Mouse (Mus musculus) left cerebral cortex, postnatal 4 days (tissue): ENCODE measurements around the gene Slc8a2. TPM values are rescaled to one million over a fixed set of nuclear protein-coding genes. Genes with fewer than 3 reads are reported as not detected.

Experiments
- DNase-seq: peaks from one replicate; pipeline ENCODE4 v3.0.0-alpha.2; 2022
- intact Hi-C: fragments of 180-260 bp; cut with DNase I; formaldehyde crosslinking; loops from one replicate; pipeline ENCODE4 v1.15.1; 2025
- total RNA-seq, 2 experiments: library from RNA; stranded (reverse); gene quantifications; 2 replicates each; pipeline ENCODE4 v1.2.3; 2021

The Slc8a2 gene
- total RNA-seq, 2 experiments from 2014 or later = 106 to 117 TPM

DNA sequence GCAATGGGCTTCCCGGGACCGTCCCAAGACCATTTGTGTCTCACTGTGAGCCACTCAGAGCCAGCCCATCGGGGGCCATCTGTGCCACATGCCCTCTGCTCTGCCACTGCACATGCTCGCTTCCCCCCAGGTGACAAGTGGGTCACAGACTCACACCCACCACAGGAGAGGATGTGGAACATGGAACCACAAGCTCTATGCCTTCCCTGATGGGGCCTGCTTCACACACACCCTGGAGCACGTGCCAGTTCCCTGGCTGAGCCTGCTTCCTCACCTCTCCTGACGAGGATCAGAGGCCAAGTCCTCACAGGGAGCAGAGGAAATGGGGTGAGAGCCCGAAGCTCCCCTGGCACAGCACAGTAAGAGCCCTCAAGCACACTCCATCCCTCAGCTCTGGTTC, 77.5 kb downstream of the Slc8a2 start:
- no peak for DNase-seq
- intact Hi-C loops = no loop called here

DNA sequence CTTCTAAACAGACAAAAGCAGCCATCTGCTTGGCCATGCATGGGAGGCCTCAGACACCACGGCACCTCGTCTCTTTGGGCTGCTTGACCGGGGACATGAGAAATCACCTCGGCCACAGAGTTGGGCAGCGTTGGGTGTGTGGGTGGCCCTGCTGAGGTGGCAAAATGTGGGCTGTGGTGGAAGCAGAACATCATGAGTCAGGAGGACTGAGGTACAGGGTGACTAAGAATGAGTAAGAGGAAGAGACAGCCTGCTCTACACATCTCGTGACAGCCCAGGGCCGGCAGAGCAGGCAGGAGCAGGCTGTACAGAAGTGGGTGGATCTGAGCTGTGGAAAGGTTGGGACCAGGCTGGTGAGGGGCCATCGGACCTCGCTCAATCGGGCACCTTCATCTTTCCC, 77.9 kb downstream of the Slc8a2 start:
- intact Hi-C loops = no loop called here
- DNase-seq = no peak

DNA sequence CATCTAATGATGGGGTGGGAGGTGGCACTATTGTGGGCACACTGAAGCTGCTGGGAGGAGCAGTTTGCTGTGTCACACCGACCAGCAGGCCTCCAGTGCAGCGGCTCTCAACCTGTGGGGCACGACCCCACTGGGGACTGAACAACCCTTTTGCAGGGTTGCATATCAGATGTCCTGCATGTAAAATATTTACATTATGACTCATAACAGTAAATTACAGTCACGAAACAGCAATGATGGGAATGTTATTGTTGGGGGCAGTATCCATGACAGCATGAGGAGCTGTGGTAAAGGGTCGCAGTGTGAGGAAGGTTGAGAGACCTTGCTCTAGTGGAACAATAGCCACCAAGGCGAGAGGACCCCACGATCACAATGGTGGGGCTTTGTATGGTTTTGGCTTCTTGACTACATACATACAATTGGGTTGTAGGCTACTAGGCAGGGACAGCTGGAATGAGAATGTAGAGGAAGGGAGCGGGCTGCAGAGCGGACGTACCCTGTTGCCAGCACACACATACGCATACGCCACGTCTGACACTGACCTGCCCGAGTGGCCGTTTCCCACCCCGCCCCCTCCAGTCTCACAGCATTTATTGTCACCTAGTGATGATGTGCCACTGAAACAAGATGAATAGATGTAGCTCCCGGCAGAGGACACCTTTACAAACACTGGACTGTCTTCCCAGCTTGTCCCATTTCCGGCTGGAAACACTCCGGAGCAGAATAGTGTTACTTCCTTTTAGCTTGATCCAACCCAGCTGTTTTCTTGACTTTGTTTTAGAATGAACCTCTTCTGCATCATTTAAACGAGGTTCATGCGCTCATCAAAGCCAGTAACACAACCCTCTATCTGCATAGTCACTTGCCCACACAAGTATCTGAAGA, 79.4 kb downstream of the Slc8a2 start:
- intact Hi-C loops = no loop called here
- DNase-seq = no peak

Other genes with a start within 250 kb of the Slc8a2 start
- not detected for gene Crx, start 249.9 kb upstream of the Slc8a2 start, total RNA-seq
- not detected for gene Crxos, start 247.2 kb upstream of the Slc8a2 start, total RNA-seq
- gene Selenow, start 207.4 kb upstream of the Slc8a2 start, total RNA-seq = 1,000 to 10,000 TPM; 1,074 to 1,076 TPM
- 100 to 1,000 TPM; 110 to 112 TPM for gene Nop53, start 183.8 kb upstream of the Slc8a2 start, total RNA-seq
- 1 to 10 TPM; 6.2 to 6.7 TPM for gene Ehd2, start 162.3 kb upstream of the Slc8a2 start, total RNA-seq
- 10 to 100 TPM; 25.3 to 25.8 TPM for gene Bicra, start 81.9 kb upstream of the Slc8a2 start, total RNA-seq
- under 1 TPM; 0.38 to 0.58 TPM for gene Zfp541, start 68.0 kb upstream of the Slc8a2 start, total RNA-seq
- gene Napa, start 31.4 kb upstream of the Slc8a2 start, total RNA-seq = 100 to 1,000 TPM; 141 to 157 TPM
- 10 to 100 TPM; 38.0 to 43.2 TPM for gene Kptn, start 9.9 kb upstream of the Slc8a2 start, total RNA-seq
- gene Meis3, start 45.3 kb downstream of the Slc8a2 start, total RNA-seq = 10 to 100 TPM; 70.6 to 74.8 TPM
- gene Dhx34, start 92.2 kb downstream of the Slc8a2 start, total RNA-seq = 10 to 100 TPM; 12.2 to 13.4 TPM
- under 1 TPM; 0.14 to 0.30 TPM for gene C5ar2, start 114.3 kb downstream of the Slc8a2 start, total RNA-seq
- 1 to 10 TPM in 1 of 2 experiments, under 1 TPM in 1; 0.97 to 1.8 TPM for gene C5ar1, start 129.7 kb downstream of the Slc8a2 start, total RNA-seq
- 10 to 100 TPM; 42.8 to 46.5 TPM for gene Inafm1, start 143.8 kb downstream of the Slc8a2 start, total RNA-seq
- gene Ccdc9, start 157.0 kb downstream of the Slc8a2 start, total RNA-seq = 10 to 100 TPM; 86.2 to 91.5 TPM
- gene Bbc3, start 178.6 kb downstream of the Slc8a2 start, total RNA-seq = 10 to 100 TPM; 45.7 to 51.8 TPM